Mouse (Mus musculus) gastrocnemius, postnatal 14 days (tissue): ENCODE data around the gene Wnt5b. TPM values are rescaled to one million over a fixed set of nuclear protein-coding genes. Genes with fewer than 3 reads are reported as not detected.
"Not testable (repeated sequence)": the region's sequence is repeated elsewhere in the genome, so short reads cannot be mapped to it uniquely, and the experiment has no call there.

Experiments used
- DNase-seq: peaks from one replicate; pipeline ENCODE4 v3.0.0; 2021; ENCODE audit warnings: mixed read lengths
- intact Hi-C: fragments of 180-260 bp; cut with DNase I; formaldehyde crosslinking; loops from one replicate; pipeline ENCODE4 v1.15.1; 2025; ENCODE audit warnings: low total_unique reads
- total RNA-seq, 2 experiments: library from RNA; stranded (reverse); gene quantifications; 2 replicates each; pipeline ENCODE4 v1.2.3; 2021

Gene Wnt5b
- total RNA-seq, 2 experiments from 2014 or later, result 0.93 to 2.4 TPM

DNA sequence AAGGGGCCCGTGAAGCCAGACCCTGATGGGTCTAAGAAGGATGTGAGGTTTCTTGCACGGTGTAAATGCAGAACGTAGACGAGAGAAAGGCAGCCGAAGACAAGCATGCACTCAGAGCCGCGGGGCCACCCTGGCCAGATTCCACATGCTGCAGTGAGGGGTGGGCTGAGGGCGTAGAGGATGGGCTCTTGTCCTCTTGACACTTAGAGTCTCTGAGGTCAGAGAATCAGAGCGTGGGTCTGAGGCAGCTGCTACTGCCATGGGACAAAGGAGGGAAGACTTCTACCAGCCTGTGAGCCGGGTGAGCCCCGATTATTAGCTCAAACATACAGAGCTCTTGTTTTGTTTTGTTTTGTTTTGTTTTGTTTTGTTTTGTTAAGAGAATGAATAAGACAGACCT, 53.6 kb downstream of the Wnt5b start:
- intact Hi-C loops, result loop anchor here (10.0 kb wide), 2 partner anchors 194 to 704 kb away; no protein-coding TSS in a partner anchor
- DNase-seq, result no peak

DNA sequence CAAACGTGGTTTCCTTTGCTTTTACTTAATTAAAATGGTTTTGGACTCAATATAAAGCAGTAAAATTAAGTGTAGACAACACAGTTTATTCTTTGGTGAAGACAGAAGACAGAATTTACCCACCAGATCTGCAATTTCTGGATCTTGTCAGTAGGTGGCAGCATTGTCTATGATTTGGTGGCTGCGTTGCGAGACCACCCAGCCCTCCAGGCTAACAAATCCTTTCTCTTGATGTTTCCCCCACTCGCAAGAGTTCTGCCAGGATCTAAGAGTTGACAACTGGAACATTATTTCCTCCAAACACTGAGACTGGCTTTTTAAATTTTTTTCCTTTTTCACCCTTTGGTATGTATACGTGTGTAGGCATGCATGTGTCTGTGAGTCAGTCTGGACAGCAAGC, 54.4 kb downstream of the Wnt5b start:
- DNase-seq, result no peak

GRCm38 (mm10) chr6:119487619-119488018, 56.5 kb downstream of the Wnt5b start:
- DNase-seq, result no peak
- intact Hi-C loops, result loop anchor here (10.0 kb wide), 1 partner anchor 277 kb away; no protein-coding TSS in a partner anchor

More for the DNA sequence above, 54.4 kb downstream of the Wnt5b start:
- intact Hi-C loops, result loop anchor here (10.0 kb wide), 3 partner anchors 195 to 705 kb away; no protein-coding TSS in a partner anchor

GRCm38 (mm10) chr6:119487085-119487458, 57.1 kb downstream of the Wnt5b start:
- intact Hi-C loops, result loop anchor here (10.0 kb wide), 1 partner anchor 278 kb away; no protein-coding TSS in a partner anchor
- no peak for DNase-seq

GRCm38 (mm10) chr6:119486381-119487084, 57.6 kb downstream of the Wnt5b start:
- intact Hi-C loops, result loop anchor here (10.0 kb wide), 1 partner anchor 278 kb away; no protein-coding TSS in a partner anchor
- no peak for DNase-seq

DNA sequence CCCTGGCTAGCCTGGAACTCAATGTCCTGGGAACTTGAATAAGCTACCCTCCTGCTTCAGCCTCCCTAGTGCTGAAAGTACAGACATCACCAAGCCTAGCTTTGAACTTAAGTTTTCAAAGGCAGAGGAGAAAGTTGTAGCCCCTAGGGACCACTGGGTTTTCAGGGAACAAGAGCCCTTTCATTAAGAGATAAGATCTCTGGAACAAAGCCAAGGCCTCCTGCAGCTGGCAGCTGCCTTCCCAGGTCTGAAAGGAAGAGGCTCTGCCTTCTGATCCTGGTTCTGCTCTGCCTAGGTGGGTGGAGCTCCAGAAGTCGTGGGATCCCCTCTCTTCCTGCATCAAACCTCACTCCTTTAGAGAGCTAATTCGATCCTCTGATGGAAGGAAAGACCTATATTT, 58.7 kb downstream of the Wnt5b start:
- intact Hi-C loops, result loop anchor here (10.0 kb wide), 1 partner anchor 279 kb away; no protein-coding TSS in a partner anchor
- DNase-seq, result no peak

GRCm38 (mm10) chr6:119482958-119483600, 61.1 kb downstream of the Wnt5b start:
- intact Hi-C loops, result loop anchor here (10.0 kb wide), 1 partner anchor 282 kb away; no protein-coding TSS in a partner anchor
- peak; percentile 44 for DNase-seq

DNA sequence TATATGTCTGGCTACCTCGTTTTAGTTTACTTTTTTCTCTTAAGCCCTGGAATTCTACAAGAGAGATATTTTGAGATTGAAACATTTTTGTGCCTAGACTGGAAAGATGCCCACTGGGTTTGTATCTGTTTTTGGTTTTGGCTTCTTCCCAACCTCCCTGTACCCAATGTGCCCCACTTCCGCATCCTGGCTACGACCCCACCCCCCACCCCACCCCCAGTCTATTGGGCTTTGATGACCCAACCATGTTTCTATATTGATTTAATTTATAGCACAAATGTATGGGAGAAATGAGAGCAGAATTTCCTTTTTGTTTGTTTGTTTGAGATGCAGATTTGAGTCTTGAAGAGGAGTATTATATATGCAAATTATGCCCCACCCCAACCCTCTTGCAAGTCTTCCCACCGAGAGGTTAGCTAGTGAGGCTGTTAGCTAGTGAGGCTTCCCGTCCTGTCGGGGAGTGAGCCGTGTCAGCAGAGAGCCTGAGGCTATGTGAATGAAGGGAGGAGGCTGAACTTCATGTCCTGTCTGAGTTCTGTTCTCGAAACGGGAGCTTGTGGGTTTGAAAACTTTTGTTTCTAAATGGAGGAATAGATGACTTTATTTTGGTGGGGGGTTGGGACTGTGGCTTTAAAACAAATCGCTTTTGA, 62.3 kb downstream of the Wnt5b start:
- not testable (repeated sequence) for DNase-seq
- intact Hi-C loops, result loop anchor here (10.0 kb wide), 1 partner anchor 283 kb away; no protein-coding TSS in a partner anchor

DNA sequence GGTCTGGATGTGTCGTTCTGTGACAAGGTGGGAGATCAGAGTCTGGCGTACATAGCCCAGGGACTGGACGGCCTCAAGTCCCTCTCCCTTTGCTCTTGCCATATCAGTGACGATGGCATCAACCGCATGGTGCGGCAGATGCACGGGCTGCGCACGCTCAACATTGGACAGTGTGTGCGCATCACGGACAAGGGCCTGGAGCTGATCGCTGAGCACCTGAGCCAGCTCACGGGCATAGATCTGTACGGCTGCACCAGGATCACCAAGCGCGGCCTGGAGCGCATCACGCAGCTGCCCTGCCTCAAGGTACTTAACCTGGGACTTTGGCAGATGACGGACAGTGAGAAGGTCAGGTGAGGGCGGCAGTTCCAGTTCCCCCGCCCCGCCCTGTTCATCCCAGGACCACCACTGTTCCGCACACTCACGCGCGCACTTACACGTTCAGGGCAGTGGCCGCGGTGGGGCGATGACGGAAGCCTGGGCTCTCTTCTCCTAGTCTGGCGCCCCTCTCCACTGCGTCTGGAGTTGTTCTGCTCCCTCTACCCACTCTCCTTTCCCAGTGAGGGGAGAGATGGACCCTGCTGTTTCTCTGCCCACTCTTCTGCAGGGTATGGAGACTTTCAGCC, 63.3 kb downstream of the Wnt5b start:
- intact Hi-C loops, result loop anchor here (10.0 kb wide), 1 partner anchor 284 kb away; no protein-coding TSS in a partner anchor
- no peak for DNase-seq

GRCm38 (mm10) chr6:119479876-119480705, 64.1 kb downstream of the Wnt5b start:
- peak; percentile 58 for DNase-seq
- intact Hi-C loops, result loop anchor here (10.0 kb wide), 1 partner anchor 285 kb away; no protein-coding TSS in a partner anchor

DNA sequence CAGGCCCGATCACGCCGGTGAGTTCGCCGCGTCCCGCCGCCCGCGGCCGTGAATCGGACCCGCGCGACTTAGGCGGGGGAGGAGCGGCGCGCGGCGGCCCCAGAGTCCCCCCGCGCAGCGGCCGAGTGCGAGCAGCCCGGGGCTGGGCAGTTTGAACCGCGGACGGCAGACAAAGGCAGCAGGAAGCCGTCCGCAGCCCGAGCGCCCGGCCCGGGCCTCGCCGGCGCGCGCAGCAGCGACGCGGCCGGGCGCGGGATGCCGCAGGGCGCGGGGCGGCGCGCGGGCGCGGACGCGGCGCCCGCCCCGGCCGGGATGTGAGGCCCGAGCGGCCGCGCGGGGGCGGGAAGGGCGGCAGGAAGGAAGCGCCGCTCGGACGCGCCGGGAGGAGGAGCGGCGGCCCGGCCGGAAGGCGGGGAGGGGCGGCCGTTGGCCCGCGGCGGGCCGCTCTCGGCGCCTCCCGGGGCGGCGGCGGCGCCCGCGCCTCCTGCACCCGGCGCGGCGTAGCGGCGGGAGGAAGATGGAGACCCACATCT, 64.7 kb downstream of the Wnt5b start, which contains the start of gene Fbxl14:
Gene Fbxl14 (plus strand): TSS at position 326 of the 533 bp plus-strand sequence.
- intact Hi-C loops, result no loop called here

DNA sequence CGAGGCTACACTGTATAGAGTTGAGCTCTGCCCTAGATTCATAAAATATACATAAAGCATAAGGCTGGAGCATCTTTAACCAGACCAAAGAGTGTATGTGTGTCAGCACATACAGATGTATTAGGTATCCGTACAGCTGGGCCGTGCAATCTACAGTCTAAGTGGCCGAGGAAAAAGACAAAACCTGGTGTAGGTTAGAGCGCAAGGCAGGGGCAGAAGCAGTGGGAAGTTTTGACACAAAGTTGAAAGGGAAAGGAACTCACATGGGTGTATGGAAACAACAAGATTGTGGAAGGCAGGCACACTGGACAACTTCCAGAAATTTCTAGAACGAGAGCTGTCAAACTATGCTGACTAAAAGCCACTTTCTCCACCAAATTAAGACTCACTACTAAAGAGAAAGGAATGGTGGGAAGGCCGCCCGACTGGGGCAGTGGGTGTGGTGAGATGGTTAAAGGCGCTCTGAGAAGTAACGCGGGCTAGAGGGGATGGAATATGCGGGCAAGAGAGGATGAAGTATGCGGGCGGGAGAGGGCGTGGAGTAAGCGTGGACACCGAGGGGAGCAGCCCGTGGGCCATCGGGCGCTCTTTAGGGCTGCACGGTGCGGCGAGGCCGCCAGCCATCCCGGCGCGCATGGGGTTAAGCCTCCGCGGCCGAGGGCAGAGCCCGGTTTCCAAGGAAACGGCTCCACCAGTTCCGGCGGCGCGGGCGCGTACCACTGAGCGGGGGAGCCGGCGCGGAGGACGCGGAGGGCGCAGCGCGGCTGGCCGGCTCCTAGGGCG, 65.4 kb downstream of the Wnt5b start:
- DNase-seq, result peak; percentile 88

More for the DNA sequence above, 64.7 kb downstream of the Wnt5b start, which contains the start of gene Fbxl14:
- DNase-seq, result peak; percentile 67

GRCm38 (mm10) chr6:119477686-119478310, 66.3 kb downstream of the Wnt5b start:
- intact Hi-C loops, result no loop called here
- no peak for DNase-seq

More for the DNA sequence above, 65.4 kb downstream of the Wnt5b start:
- intact Hi-C loops, result no loop called here

DNA sequence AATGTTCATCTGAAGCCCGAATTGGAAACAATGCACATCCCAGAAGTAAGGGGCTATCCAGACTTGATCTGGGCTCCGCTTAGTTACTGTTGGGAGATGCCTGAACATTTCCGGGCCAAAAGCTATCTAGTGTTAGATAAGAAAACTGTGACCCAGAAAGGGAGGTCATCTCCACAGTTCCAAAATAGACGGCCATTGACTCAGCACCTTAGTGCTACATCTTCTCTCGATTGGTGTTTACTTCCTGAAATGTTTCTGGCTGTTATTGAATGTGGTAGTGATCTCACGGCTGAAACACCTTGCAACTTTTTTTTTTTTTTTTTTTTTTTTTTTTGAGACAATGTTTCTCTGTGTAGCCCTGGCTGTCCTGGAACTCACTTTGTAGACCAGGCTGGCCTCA, 68.2 kb downstream of the Wnt5b start:
- intact Hi-C loops, result no loop called here
- no peak for DNase-seq

GRCm38 (mm10) chr6:119473992-119474391, 70.2 kb downstream of the Wnt5b start:
- DNase-seq, result no peak
- intact Hi-C loops, result no loop called here

GRCm38 (mm10) chr6:119473446-119473845, 70.7 kb downstream of the Wnt5b start:
- no peak for DNase-seq
- intact Hi-C loops, result no loop called here

DNA sequence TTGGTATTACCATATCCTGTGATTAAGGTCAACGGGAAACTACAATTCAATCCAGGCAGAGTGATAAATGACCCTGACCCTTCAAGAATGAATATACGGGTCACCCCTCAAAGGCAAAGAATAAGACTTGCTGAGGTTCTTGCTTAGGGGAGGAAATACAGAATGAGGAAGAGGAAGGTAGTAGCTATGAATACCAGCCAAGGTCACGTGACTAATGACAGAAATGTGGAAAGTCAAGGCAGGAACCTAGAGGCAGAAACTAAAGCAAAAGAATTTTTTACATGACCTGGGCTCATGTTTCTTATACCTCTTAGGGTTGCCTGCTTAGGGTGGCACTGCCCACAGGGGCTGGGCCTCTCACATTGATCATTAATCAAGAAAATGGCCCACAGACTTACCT, 71.4 kb downstream of the Wnt5b start:
- DNase-seq, result no peak
- intact Hi-C loops, result no loop called here
